Mouse (Mus musculus) adrenal gland, postnatal 25 days (tissue): ENCODE data around the gene Coq5. TPM values are rescaled to one million over a fixed set of nuclear protein-coding genes. Genes with fewer than 3 reads are reported as not detected.

Source experiments
- total RNA-seq: library from RNA; stranded (reverse); gene quantifications from 2 replicates; pipeline ENCODE4 v1.2.3, GENCODE M21; 2021

The Coq5 gene
- total RNA-seq, 1 experiment from 2014 or later: 51.0 TPM

Other genes with a start within 250 kb of the Coq5 start
- not detected in 2 replicates for gene Gm10401, start 181.4 kb upstream of the Coq5 start, total RNA-seq
- 181 and 197 TPM in 2 replicates for gene Acads, start 160.3 kb upstream of the Coq5 start, total RNA-seq
- 36.2 and 41.3 TPM in 2 replicates for gene Unc119b, start 144.7 kb upstream of the Coq5 start, total RNA-seq
- gene Mlec, start 121.5 kb upstream of the Coq5 start, total RNA-seq: 139 and 194 TPM in 2 replicates
- gene Cabp1, start 85.3 kb upstream of the Coq5 start, total RNA-seq: 36.4 and 44.4 TPM in 2 replicates
- gene Pop5, start 43.8 kb upstream of the Coq5 start, total RNA-seq: 77.2 and 94.0 TPM in 2 replicates
- 269 and 281 TPM in 2 replicates for gene Rnf10, start 6.8 kb upstream of the Coq5 start, total RNA-seq
- gene Dynll1, start 21.3 kb downstream of the Coq5 start, total RNA-seq: 243 and 326 TPM in 2 replicates
- gene Srsf9, start 47.5 kb downstream of the Coq5 start, total RNA-seq: 74.5 and 77.0 TPM in 2 replicates
- 21.6 and 22.9 TPM in 2 replicates for gene Gatc, start 61.5 kb downstream of the Coq5 start, total RNA-seq
- gene Triap1, start 61.6 kb downstream of the Coq5 start, total RNA-seq: 37.6 and 47.5 TPM in 2 replicates
- gene Cox6a1, start 69.3 kb downstream of the Coq5 start, total RNA-seq: 1,153 and 1,399 TPM in 2 replicates
- gene Msi1, start 149.9 kb downstream of the Coq5 start, total RNA-seq: 15.3 and 20.8 TPM in 2 replicates
- gene Pla2g1b, start 186.6 kb downstream of the Coq5 start, total RNA-seq: not detected in 2 replicates
- 25.2 and 38.3 TPM in 2 replicates for gene Sirt4, start 205.1 kb downstream of the Coq5 start, total RNA-seq
- gene Pxn, start 227.0 kb downstream of the Coq5 start, total RNA-seq: 38.4 and 45.8 TPM in 2 replicates